Mouse (Mus musculus) cerebellum, postnatal 36 days (tissue): Measurements from ENCODE around the gene Supt3.

Source experiments
- DNase-seq, 2 experiments: peaks; one replicate each; pipeline ENCODE4 v3.0.0; 2021 to 2022; ENCODE audit warnings: mixed read lengths in 2 of 2

Supt3 gene

DNA sequence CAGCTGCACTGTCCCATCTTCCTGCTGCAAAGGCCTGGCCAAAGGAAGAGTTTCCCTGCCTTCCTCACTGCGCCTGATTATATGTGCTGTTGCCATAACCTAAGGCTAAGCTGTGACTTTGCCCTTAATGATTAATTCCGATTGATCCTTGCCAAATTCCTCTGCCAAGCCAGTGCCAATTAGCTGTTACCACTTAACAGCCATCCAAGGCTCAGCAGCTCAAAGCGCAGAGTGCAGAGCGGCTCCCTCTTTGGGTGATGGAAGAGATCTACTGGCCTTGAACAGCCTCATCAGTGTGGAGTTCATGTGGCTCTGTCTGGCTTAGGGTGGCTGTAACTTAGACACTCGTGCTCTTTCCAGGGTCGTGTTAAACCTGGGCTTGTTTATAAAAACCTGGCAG, 366.1 kb downstream of the Supt3 start:
- DNase-seq = no peak

DNA sequence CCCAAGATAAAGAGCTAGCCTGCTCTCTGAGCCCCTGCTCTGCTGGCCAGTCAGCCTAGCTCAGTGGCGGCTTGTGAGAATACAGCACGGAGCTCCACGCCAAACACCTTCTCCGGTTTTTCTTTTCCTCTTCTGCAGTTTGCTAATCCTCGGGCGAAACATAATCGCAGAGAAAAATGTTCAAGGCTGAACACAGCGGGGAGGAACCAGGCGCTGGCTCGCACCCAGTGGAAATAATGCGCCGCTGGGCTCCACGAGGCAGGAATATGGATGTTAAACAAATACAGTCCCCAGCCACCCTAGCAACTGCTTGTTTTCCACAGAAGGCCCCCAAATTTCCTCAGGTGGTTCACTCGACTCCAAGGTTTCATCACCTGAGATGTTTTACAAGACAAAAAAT, 367.7 kb downstream of the Supt3 start:
- peak in 1 of 2 experiments; percentile 8 for DNase-seq

DNA sequence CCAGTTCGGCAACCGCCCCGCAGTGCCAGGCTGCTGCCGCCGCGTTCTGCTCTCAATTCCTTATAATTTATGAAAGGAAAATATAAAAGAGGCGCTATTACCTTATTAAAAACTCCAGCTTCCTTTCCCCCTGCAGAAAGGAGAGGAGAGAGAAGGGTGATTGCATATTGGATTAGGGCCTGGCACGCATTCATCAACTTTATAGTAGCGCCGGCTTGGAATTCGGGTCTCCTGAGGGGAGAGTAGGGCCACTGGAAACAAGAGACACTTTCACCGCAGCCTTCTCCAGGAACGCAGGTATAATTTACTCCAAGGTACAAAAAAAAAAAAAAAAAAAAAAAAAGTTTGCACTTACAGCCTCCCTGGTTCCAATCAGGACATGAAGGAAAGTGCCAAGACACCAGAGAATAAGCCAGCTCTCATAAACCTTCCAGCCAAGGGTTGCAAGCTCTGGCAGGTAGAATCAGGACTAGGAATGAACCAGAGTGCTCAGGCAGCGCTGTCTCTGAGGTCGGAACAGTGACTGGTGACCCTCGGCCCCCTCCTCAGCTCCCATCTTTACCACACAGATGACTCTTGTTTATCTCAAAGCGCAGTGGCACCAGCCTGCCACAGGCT, 374.5 kb downstream of the Supt3 start:
- no peak for DNase-seq

DNA sequence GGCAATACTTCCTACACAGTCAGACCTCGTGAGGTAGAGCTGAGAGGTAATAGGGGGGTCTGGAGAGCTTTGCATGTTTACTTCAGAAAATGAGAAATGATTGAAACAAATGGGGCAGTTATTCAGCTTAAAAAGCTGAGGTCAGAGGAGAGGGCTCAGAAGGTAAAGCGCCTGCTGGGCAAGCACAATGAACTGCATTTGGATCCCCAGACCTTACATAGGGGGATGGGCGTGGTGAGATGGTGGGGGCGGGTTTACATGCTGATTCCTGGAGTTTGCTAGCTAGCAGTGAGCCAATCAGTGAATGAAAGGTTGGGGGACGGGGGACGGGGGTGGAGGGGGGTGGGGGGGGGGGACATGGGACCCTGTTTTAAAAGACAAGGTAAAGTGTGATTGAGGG, 376.8 kb downstream of the Supt3 start:
- no peak for DNase-seq

DNA sequence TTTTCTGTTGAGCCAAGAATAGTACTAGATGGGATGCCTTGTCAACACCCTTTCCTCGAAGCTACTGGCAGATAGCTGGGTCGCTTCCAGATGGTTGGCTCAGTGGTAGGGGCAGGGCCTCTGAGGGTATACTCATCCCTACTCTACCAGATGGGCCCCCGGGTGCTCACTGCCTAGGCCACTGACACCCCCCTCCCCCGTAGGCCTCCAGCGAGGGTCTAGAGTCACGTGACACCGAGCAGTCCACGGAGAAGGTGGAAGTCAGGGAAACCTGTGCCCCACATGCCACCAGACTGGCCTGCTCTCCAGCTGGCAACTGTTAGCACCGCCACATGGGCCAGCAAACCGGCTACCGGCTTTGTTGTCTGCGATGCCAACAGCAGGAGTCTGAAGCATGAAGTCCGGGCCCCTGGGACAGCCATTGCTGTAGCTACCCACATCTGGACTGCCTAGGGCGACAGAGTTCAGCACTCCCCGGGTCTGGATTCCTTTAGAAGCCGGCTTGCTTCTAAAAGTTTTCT, 381.3 kb downstream of the Supt3 start:
- peak in 1 of 2 experiments; percentile 16 for DNase-seq

DNA sequence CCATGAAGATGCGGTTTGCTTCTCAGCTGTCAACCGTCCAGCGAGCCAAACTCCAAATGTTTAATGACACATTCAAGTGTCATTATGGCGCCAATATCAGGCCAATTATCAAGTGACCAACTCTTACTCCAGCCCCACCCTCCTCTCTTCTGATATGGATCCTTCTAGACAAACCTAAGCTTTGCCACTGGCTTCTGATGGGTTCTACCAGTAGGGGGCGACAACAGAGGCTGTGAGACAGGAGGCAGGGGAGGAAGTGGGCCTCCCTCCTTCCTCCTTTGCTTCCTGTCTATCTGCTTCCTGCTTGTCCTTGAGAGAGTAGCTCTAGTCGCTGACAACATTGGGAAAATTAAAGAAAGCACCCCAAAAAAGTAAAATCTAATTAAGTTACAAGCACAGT, 383.7 kb downstream of the Supt3 start:
- no peak for DNase-seq

DNA sequence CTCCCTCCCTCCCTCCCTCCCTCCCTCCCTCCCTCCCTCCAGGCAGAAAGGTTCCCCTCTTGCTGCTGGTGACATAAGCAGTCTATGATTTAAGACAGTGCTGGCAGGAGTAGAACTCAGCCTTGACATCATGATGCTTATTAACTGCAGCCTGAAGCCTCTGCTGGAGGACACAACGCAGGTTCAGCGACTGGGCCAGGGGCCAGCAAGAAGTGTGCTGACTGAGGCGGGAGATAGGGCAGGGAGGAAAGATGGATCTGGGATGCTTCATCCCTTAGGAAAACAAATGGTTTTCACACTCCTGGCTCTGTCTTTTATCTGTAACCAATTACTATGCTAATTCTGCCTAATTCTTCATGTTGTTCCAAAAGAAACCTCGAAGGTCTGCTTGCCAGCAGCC, 388.8 kb downstream of the Supt3 start:
- DNase-seq = no peak
